Comparison of ENCODE assay signal across 12 mouse cellular contexts in genomic region chrX:18165121-18165520, GRCm38 (mm10). TPM values are rescaled to one million over a fixed set of nuclear protein-coding genes. Genes with fewer than 3 reads are reported as not detected.
DNase-seq lines count a peak whose midpoint lies in the region; ATAC-seq and TF ChIP-seq lines count a peak whose summit lies in the region.
"Had no signal": no experiment of that assay in that cellular context is flagged by ENCODE, and none has a peak within 500 bp of the region (broad histone marks: within the 10 kb centered on the region; RNA-seq: fewer than 3 reads in every experiment).

No protein-coding gene starts in this region.

- H3K27me3 ChIP-seq in forebrain, embryonic 12.5 days, result no peaks in the 10 kb centered on the region
- H3K27me3 ChIP-seq in forebrain, embryonic 16.5 days (replicated peaks; ENCODE audit: control insufficient read depth, insufficient read depth, low read length), result no peaks in the 10 kb centered on the region
- no peaks in the 10 kb centered on the region for H3K27me3 ChIP-seq in lung, embryonic 14.5 days (ENCODE audit: insufficient read depth, low read length)
- no peaks in the 10 kb centered on the region for H3K27me3 ChIP-seq in limb, embryonic 13.5 days
- H3K27me3 ChIP-seq in neural tube, embryonic 15.5 days (replicated peaks), result no peaks in the 10 kb centered on the region

- H3K4me1 ChIP-seq in forebrain, embryonic 12.5 days, result no peaks in the 10 kb centered on the region
- H3K4me1 ChIP-seq in forebrain, embryonic 16.5 days (replicated peaks; ENCODE audit: control insufficient read depth, insufficient read depth, low read length), result 0 out of 2 replicates have a peak, but pooled peaks cover 2% of the 10 kb centered on the region
- H3K4me1 ChIP-seq in lung, embryonic 14.5 days (ENCODE audit: insufficient read depth), result no peaks in the 10 kb centered on the region
- no peaks in the 10 kb centered on the region; the same call in 1 of the 2 replicates for H3K4me1 ChIP-seq in lung, adult 2 months (ENCODE audit: control insufficient read depth, insufficient read depth, low read length)
- no peaks in the 10 kb centered on the region for H3K4me1 ChIP-seq in limb, embryonic 13.5 days
- no peaks in the 10 kb centered on the region for H3K4me1 ChIP-seq in neural tube, embryonic 15.5 days

- no peak overlapping the region for H3K27ac ChIP-seq in forebrain, embryonic 12.5 days
- H3K27ac ChIP-seq in forebrain, embryonic 16.5 days (ENCODE audit: low read length), result no peak overlapping the region
- H3K27ac ChIP-seq in lung, embryonic 14.5 days (ENCODE audit: low read depth), result no peak overlapping the region
- H3K27ac ChIP-seq in limb, embryonic 13.5 days, result no peak overlapping the region
- no peak overlapping the region for H3K27ac ChIP-seq in neural tube, embryonic 15.5 days (replicated peaks)

- no peak for ATAC-seq in forebrain, embryonic 12.5 days (ENCODE audit: low FRiP score)
- ATAC-seq in forebrain, embryonic 16.5 days, result no peak
- no peak for ATAC-seq in lung, embryonic 14.5 days (ENCODE audit: insufficient read depth)
- no peak for ATAC-seq in limb, embryonic 13.5 days (ENCODE audit: low FRiP score, low read depth)
- ATAC-seq in neural tube, embryonic 15.5 days (ENCODE audit: low FRiP score), result no peak

- peak overlapping the region; percentile 19; the same call in 1 of the 2 replicates for H3K4me2 ChIP-seq in forebrain, embryonic 12.5 days
- H3K4me2 ChIP-seq in forebrain, embryonic 16.5 days (ENCODE audit: low read length), result no peak overlapping the region
- H3K4me2 ChIP-seq in lung, embryonic 14.5 days, result peak overlapping the region; percentile 57
- H3K4me2 ChIP-seq in limb, embryonic 13.5 days (replicated peaks), result no peak overlapping the region
- H3K4me2 ChIP-seq in neural tube, embryonic 15.5 days, result peak overlapping the region; percentile 63

- WGBS in forebrain, embryonic 12.5 days, result 91% methylated on average over 2 of the region's 2 CpGs
- WGBS in forebrain, embryonic 16.5 days, result 71% methylated on average over 2 of the region's 2 CpGs
- whole genome bisulfite sequencing in lung, embryonic 14.5 days, result 46% methylated on average over 2 of the region's 2 CpGs
- WGBS in lung, adult 2 months, result 33% methylated on average over 2 of the region's 2 CpGs
- WGBS in limb, embryonic 13.5 days, result 75% methylated on average over 2 of the region's 2 CpGs
- 67% methylated on average over 2 of the region's 2 CpGs for WGBS in neural tube, embryonic 15.5 days

- H3K9ac ChIP-seq in forebrain, embryonic 12.5 days, result no peak overlapping the region
- H3K9ac ChIP-seq in forebrain, embryonic 16.5 days (replicated peaks; ENCODE audit: low read depth, low read length), result no peak overlapping the region
- no peak overlapping the region for H3K9ac ChIP-seq in lung, embryonic 14.5 days
- no peak overlapping the region for H3K9ac ChIP-seq in limb, embryonic 13.5 days
- H3K9ac ChIP-seq in neural tube, embryonic 15.5 days (replicated peaks), result no peak overlapping the region

- H3K9me3 ChIP-seq in forebrain, embryonic 12.5 days, result no peaks in the 10 kb centered on the region
- no peaks in the 10 kb centered on the region for H3K9me3 ChIP-seq in forebrain, embryonic 16.5 days (ENCODE audit: control insufficient read depth, low read length)
- no peaks in the 10 kb centered on the region for H3K9me3 ChIP-seq in lung, embryonic 14.5 days (ENCODE audit: low read depth, low read length)
- H3K9me3 ChIP-seq in limb, embryonic 13.5 days, result no peaks in the 10 kb centered on the region
- no peaks in the 10 kb centered on the region for H3K9me3 ChIP-seq in neural tube, embryonic 15.5 days (replicated peaks)

- TF ChIP-seq POLR2A in lung, adult 2 months (IDR thresholded peaks at IDR 0.05; ENCODE audit: borderline replicate concordance, extremely low read depth, low read depth, low read length), result no peak

- no peak for DNase-seq in lung, embryonic 14.5 days
- no peak for DNase-seq in lung, adult 2 months
- DNase-seq in testis, postnatal 14 days (ENCODE audit: low spot score), result no peak
- DNase-seq in right cerebral cortex, adult 18-20 months, result no peak
- DNase-seq: gastrocnemius, postnatal 10 days; lung, adult 18-20 months had no signal

- TF ChIP-seq CTCF in lung, embryonic 14.5 days (IDR thresholded peaks at IDR 0.05; ENCODE audit: low read depth), result no peak
- no peak for TF ChIP-seq CTCF in lung, adult 2 months (IDR thresholded peaks at IDR 0.05; ENCODE audit: insufficient read depth, low read length)

- no peaks in the 10 kb centered on the region for H3K36me3 ChIP-seq in forebrain, embryonic 12.5 days (replicated peaks)
- no peaks in the 10 kb centered on the region for H3K36me3 ChIP-seq in forebrain, embryonic 16.5 days (ENCODE audit: control insufficient read depth, insufficient read depth)
- no peaks in the 10 kb centered on the region for H3K36me3 ChIP-seq in lung, embryonic 14.5 days (ENCODE audit: insufficient read depth)
- no peaks in the 10 kb centered on the region for H3K36me3 ChIP-seq in limb, embryonic 13.5 days
- H3K36me3 ChIP-seq in neural tube, embryonic 15.5 days, result no peaks in the 10 kb centered on the region

- peak overlapping the region; percentile 82; the same call in 1 of the 2 replicates for H3K4me3 ChIP-seq in forebrain, embryonic 12.5 days (replicated peaks)
- H3K4me3 ChIP-seq in forebrain, embryonic 16.5 days (replicated peaks; ENCODE audit: low read length), result no peak overlapping the region
- H3K4me3 ChIP-seq in lung, embryonic 14.5 days (ENCODE audit: low read depth, low read length), result peak overlapping the region; percentile 70
- H3K4me3 ChIP-seq in lung, adult 2 months (replicated peaks; ENCODE audit: extremely low read depth, low read depth, low read length), result no peak overlapping the region
- H3K4me3 ChIP-seq in limb, embryonic 13.5 days, result peak overlapping the region; percentile 74; the same call in 1 of the 2 replicates
- H3K4me3 ChIP-seq in neural tube, embryonic 15.5 days (replicated peaks), result no peak overlapping the region

RNA-seq across cellular contexts. Expression of gene Kdm6a, which starts 2.7 kb away (rescaled TPM):
- polyA plus RNA-seq in forebrain, embryonic 12.5 days (2016; fragmentation: Nextera tagmentation; extraction: Ambion mirVana), result 32.4 and 35.0 TPM in 2 replicates
- polyA plus RNA-seq in forebrain, embryonic 16.5 days (2015; fragmentation: Nextera tagmentation; extraction: Ambion mirVana), result 24.1 and 27.7 TPM in 2 replicates
- polyA plus RNA-seq in lung, embryonic 14.5 days (2014; fragmentation: Nextera tagmentation; extraction: Ambion mirVana), result 28.5 and 39.6 TPM in 2 replicates
- 9.9 and 11.5 TPM in 2 replicates for polyA plus RNA-seq in lung, adult 2 months (2012; rRNA removed)
- polyA plus RNA-seq in limb, embryonic 13.5 days (2015; fragmentation: Nextera tagmentation; extraction: Ambion mirVana), result 22.3 and 25.5 TPM in 2 replicates
- 15.8 and 18.3 TPM in 2 replicates for polyA plus RNA-seq in neural tube, embryonic 15.5 days (2015; fragmentation: Nextera tagmentation; extraction: Ambion mirVana)

RNA-seq across cellular contexts. Expression of gene Dusp21, which starts 19.5 kb away (rescaled TPM):
- polyA plus RNA-seq in forebrain, embryonic 12.5 days (2016; fragmentation: Nextera tagmentation; extraction: Ambion mirVana), result not detected in 2 replicates
- not detected in 2 replicates for polyA plus RNA-seq in forebrain, embryonic 16.5 days (2015; fragmentation: Nextera tagmentation; extraction: Ambion mirVana)
- polyA plus RNA-seq in lung, embryonic 14.5 days (2014; fragmentation: Nextera tagmentation; extraction: Ambion mirVana), result not detected in 2 replicates
- polyA plus RNA-seq in lung, adult 2 months (2012; rRNA removed), result not detected in 2 replicates
- not detected in 2 replicates for polyA plus RNA-seq in limb, embryonic 13.5 days (2015; fragmentation: Nextera tagmentation; extraction: Ambion mirVana)
- not detected in 2 replicates for polyA plus RNA-seq in neural tube, embryonic 15.5 days (2015; fragmentation: Nextera tagmentation; extraction: Ambion mirVana)
- polyA plus RNA-seq: cortical plate, adult 2 months; kidney, embryonic 16.5 days had no signal

Comparison
In these comparisons a context has a peak if more than half of its experiments do, and no peak if none do; other contexts are left out.
1. H3K4me2 ChIP-seq: peak in forebrain, embryonic 12.5 days (single experiment), lung, embryonic 14.5 days (single experiment) and neural tube, embryonic 15.5 days (single experiment); none in forebrain, embryonic 16.5 days (single experiment) and limb, embryonic 13.5 days (single experiment).
2. H3K4me3 ChIP-seq: peak in forebrain, embryonic 12.5 days (single experiment), lung, embryonic 14.5 days (single experiment) and limb, embryonic 13.5 days (single experiment); none in forebrain, embryonic 16.5 days (single experiment), lung, adult 2 months (single experiment) and neural tube, embryonic 15.5 days (single experiment).